Comparison of ENCODE assay signal across 11 mouse cellular contexts in the genomic region with DNA sequence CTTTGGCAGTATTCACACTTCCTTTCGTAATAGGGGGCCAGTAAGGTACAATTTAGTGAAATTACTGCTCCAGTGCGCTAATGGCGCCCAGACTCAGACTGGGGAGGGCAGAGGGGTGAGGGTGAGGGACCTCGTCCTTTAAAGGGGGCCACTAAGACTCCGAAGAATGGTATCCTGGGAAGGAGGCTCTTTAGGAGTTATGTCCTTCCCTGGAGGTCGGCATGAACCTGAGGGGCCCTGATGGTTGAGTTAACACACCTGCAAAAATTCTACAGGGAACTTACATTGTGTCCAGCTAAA.
DNase-seq lines count a peak whose midpoint lies in the region; ATAC-seq and TF ChIP-seq lines count a peak whose summit lies in the region.
"Had no signal": no experiment of that assay in that cellular context is flagged by ENCODE, and none has a peak within 500 bp of the region (broad histone marks: within the 10 kb centered on the region; RNA-seq: fewer than 3 reads in every experiment).

No protein-coding gene starts in this region.

- H3K9me3 ChIP-seq in hindbrain, postnatal 0 days (ENCODE audit: low read length), result no peaks in the 10 kb centered on the region
- H3K9me3 ChIP-seq in neural tube, embryonic 15.5 days (replicated peaks), result no peaks in the 10 kb centered on the region
- H3K9me3 ChIP-seq: liver, embryonic 15.5 days had no signal

- peak overlapping the region; percentile 46 for H3K4me2 ChIP-seq in hindbrain, postnatal 0 days (ENCODE audit: low read depth, low read length)
- H3K4me2 ChIP-seq in neural tube, embryonic 15.5 days, result peak overlapping the region; percentile 19; the same call in 1 of the 2 replicates
- H3K4me2 ChIP-seq: liver, embryonic 15.5 days had no signal

- WGBS in hindbrain, postnatal 0 days, result 27% methylated on average over 6 of the region's 6 CpGs
- 16% methylated on average over 6 of the region's 6 CpGs for WGBS in neural tube, embryonic 15.5 days

- TF ChIP-seq CTCF in hindbrain, postnatal 0 days (IDR thresholded peaks at IDR 0.05; ENCODE audit: low read depth), result no peak

- peak; percentile 8 for DNase-seq in adrenal gland, postnatal 14 days
- no peak for DNase-seq in adrenal gland, adult (ENCODE audit: inconsistent age in 2 of 2, low spot score in 1 of 2)
- peak; percentile 18 to 19 for DNase-seq in right cerebral cortex, postnatal 10 days (ENCODE audit: low spot score in 2 of 2)
- no peak for DNase-seq in right cerebral cortex, postnatal 25 days
- DNase-seq in hindbrain, postnatal 0 days (ENCODE audit: low spot score), result no peak
- DNase-seq in gastrocnemius, postnatal 36 days, result no peak
- no peak for DNase-seq in frontal cortex, postnatal 14 days (ENCODE audit: low spot score in 2 of 2)
- DNase-seq: heart, adult 2 months; heart, postnatal 4 days had no signal

- no peak overlapping the region for H3K4me3 ChIP-seq in hindbrain, postnatal 0 days (ENCODE audit: low read length)
- no peak overlapping the region for H3K4me3 ChIP-seq in neural tube, embryonic 15.5 days (replicated peaks)
- H3K4me3 ChIP-seq: heart, adult 2 months; liver, embryonic 15.5 days had no signal

- peaks cover 8% of the 10 kb centered on the region for H3K4me1 ChIP-seq in hindbrain, postnatal 0 days (ENCODE audit: insufficient read depth, low read length)
- peaks cover 10% of the 10 kb centered on the region for H3K4me1 ChIP-seq in neural tube, embryonic 15.5 days
- H3K4me1 ChIP-seq: liver, embryonic 15.5 days had no signal

- H3K36me3 ChIP-seq in hindbrain, postnatal 0 days (ENCODE audit: insufficient read depth, low read length), result no peaks in the 10 kb centered on the region
- H3K36me3 ChIP-seq in neural tube, embryonic 15.5 days, result no peaks in the 10 kb centered on the region
- H3K36me3 ChIP-seq: liver, embryonic 15.5 days had no signal

- H3K9ac ChIP-seq in hindbrain, postnatal 0 days (replicated peaks; ENCODE audit: low read length), result no peak overlapping the region
- H3K9ac ChIP-seq in neural tube, embryonic 15.5 days (replicated peaks), result no peak overlapping the region
- H3K9ac ChIP-seq: liver, embryonic 15.5 days had no signal

- peak overlapping the region; percentile 80 for H3K27ac ChIP-seq in hindbrain, postnatal 0 days
- peak overlapping the region; percentile 77 for H3K27ac ChIP-seq in neural tube, embryonic 15.5 days (replicated peaks)
- H3K27ac ChIP-seq: heart, adult 2 months; liver, embryonic 15.5 days had no signal

- intact Hi-C loops in gastrocnemius, postnatal 36 days (cut with DNase I), result no loop called here

- ATAC-seq in hindbrain, postnatal 0 days, result peak; percentile 8; the same call in 1 of the 2 replicates
- ATAC-seq in neural tube, embryonic 15.5 days (ENCODE audit: low FRiP score), result no peak

- no peaks in the 10 kb centered on the region for H3K27me3 ChIP-seq in hindbrain, postnatal 0 days (ENCODE audit: insufficient read depth, low read length)
- no peaks in the 10 kb centered on the region for H3K27me3 ChIP-seq in neural tube, embryonic 15.5 days (replicated peaks)
- H3K27me3 ChIP-seq: liver, embryonic 15.5 days had no signal

Comparison
In these comparisons a context has a peak if more than half of its experiments do, and no peak if none do; other contexts are left out.
1. DNase-seq: peak in adrenal gland, postnatal 14 days (single experiment) and right cerebral cortex, postnatal 10 days (2 of 2); none in adrenal gland, adult (0 of 2), right cerebral cortex, postnatal 25 days (single experiment), hindbrain, postnatal 0 days (single experiment), gastrocnemius, postnatal 36 days (0 of 2) and frontal cortex, postnatal 14 days (0 of 2).